Comparison of ENCODE assay signal across 9 mouse cellular contexts in genomic region chr5:24751305-24752174, GRCm38 (mm10). TPM values are rescaled to one million over a fixed set of nuclear protein-coding genes. Genes with fewer than 3 reads are reported as not detected.
DNase-seq lines count a peak whose midpoint lies in the region; ATAC-seq and TF ChIP-seq lines count a peak whose summit lies in the region.
"Had no signal": no experiment of that assay in that cellular context is flagged by ENCODE, and none has a peak within 500 bp of the region (broad histone marks: within the 10 kb centered on the region; RNA-seq: fewer than 3 reads in every experiment).

No protein-coding gene starts in this region.

- H3K36me3 ChIP-seq in C2C12 (ENCODE audit: control insufficient read depth, insufficient read depth): no peaks in the 10 kb centered on the region
- H3K36me3 ChIP-seq in embryonic facial prominence, embryonic 10.5 days (replicated peaks): no peaks in the 10 kb centered on the region
- H3K36me3 ChIP-seq in heart, embryonic 12.5 days: no peaks in the 10 kb centered on the region
- no peaks in the 10 kb centered on the region for H3K36me3 ChIP-seq in kidney, embryonic 14.5 days (ENCODE audit: control insufficient read depth, insufficient read depth, low read length)
- no peaks in the 10 kb centered on the region for H3K36me3 ChIP-seq in liver, embryonic 15.5 days (replicated peaks)

- no peak for TF ChIP-seq CTCF in C2C12 (IDR thresholded peaks at IDR 0.05; ENCODE audit: control insufficient read depth, insufficient read depth, insufficient read length)

- peak overlapping the region; percentile 85 for H3K4me2 ChIP-seq in heart, embryonic 12.5 days
- H3K4me2 ChIP-seq in kidney, embryonic 14.5 days (replicated peaks; ENCODE audit: low read depth, low read length): peak overlapping the region; percentile 49
- peak overlapping the region; percentile 88 for H3K4me2 ChIP-seq in liver, embryonic 15.5 days

- peak; percentile 73 for ATAC-seq in activated CD4-positive, CD25-positive, alpha-beta regulatory T cell, adult 4 months
- peak; percentile 69 for ATAC-seq in heart, embryonic 12.5 days (ENCODE audit: insufficient number of reproducible peaks, low FRiP score)
- ATAC-seq in kidney, embryonic 14.5 days (ENCODE audit: low FRiP score, low TSS enrichment): peak; percentile 77
- peak; percentile 40 for ATAC-seq in liver, embryonic 15.5 days (ENCODE audit: insufficient read depth)

- H3K27me3 ChIP-seq in C2C12 (ENCODE audit: control insufficient read depth, insufficient read depth, insufficient read length): no peaks in the 10 kb centered on the region
- no peaks in the 10 kb centered on the region for H3K27me3 ChIP-seq in embryonic facial prominence, embryonic 10.5 days (replicated peaks; ENCODE audit: low read depth, poor library complexity, severe bottlenecking)
- H3K27me3 ChIP-seq in heart, embryonic 12.5 days (replicated peaks): no peaks in the 10 kb centered on the region
- H3K27me3 ChIP-seq in kidney, embryonic 14.5 days (ENCODE audit: control insufficient read depth, insufficient read depth, low read length): no peaks in the 10 kb centered on the region
- H3K27me3 ChIP-seq in liver, embryonic 15.5 days: peaks cover 25% of the 10 kb centered on the region

- peaks cover 83% of the 10 kb centered on the region for H3K4me1 ChIP-seq in embryonic facial prominence, embryonic 10.5 days
- peaks cover 50% of the 10 kb centered on the region for H3K4me1 ChIP-seq in heart, embryonic 12.5 days (replicated peaks)
- H3K4me1 ChIP-seq in kidney, embryonic 14.5 days (ENCODE audit: control insufficient read depth, insufficient read depth, low read length): peaks cover 44% of the 10 kb centered on the region
- peaks cover 20% of the 10 kb centered on the region for H3K4me1 ChIP-seq in liver, embryonic 15.5 days (replicated peaks)

- 2% methylated on average over 25 of the region's 25 CpGs for WGBS in embryonic facial prominence, embryonic 10.5 days
- under 1% methylated on average over 25 of the region's 25 CpGs for WGBS in heart, embryonic 12.5 days
- WGBS in kidney, embryonic 14.5 days: 3% methylated on average over 25 of the region's 25 CpGs
- WGBS in liver, embryonic 15.5 days (ENCODE audit: insufficient replicate concordance): 3% methylated on average over 25 of the region's 25 CpGs

- H3K27ac ChIP-seq in embryonic facial prominence, embryonic 10.5 days (replicated peaks): peak overlapping the region; percentile 93
- peak overlapping the region; percentile 94 for H3K27ac ChIP-seq in heart, embryonic 12.5 days (ENCODE audit: poor library complexity, severe bottlenecking)
- H3K27ac ChIP-seq in kidney, embryonic 14.5 days (ENCODE audit: low read depth, low read length): peak overlapping the region; percentile 98
- peak overlapping the region; percentile 71 for H3K27ac ChIP-seq in liver, embryonic 15.5 days (replicated peaks)

- peak overlapping the region; percentile 6 for H3K4me3 ChIP-seq in C2C12 (ENCODE audit: insufficient read depth, poor library complexity, severe bottlenecking)
- H3K4me3 ChIP-seq in embryonic facial prominence, embryonic 10.5 days: peak overlapping the region; percentile 66
- peak overlapping the region; percentile 61 for H3K4me3 ChIP-seq in heart, embryonic 12.5 days
- H3K4me3 ChIP-seq in kidney, embryonic 14.5 days (ENCODE audit: low read length): peak overlapping the region; percentile 38
- peak overlapping the region; percentile 60 for H3K4me3 ChIP-seq in liver, embryonic 15.5 days (replicated peaks)

- H3K79me2 ChIP-seq in C2C12 (ENCODE audit: control insufficient read depth, insufficient read depth): no peaks in the 10 kb centered on the region

- no peaks in the 10 kb centered on the region for H3K9me3 ChIP-seq in embryonic facial prominence, embryonic 10.5 days
- no peaks in the 10 kb centered on the region for H3K9me3 ChIP-seq in heart, embryonic 12.5 days (replicated peaks)
- no peaks in the 10 kb centered on the region for H3K9me3 ChIP-seq in kidney, embryonic 14.5 days (ENCODE audit: control insufficient read depth, low read length)
- H3K9me3 ChIP-seq in liver, embryonic 15.5 days (replicated peaks): no peaks in the 10 kb centered on the region

- H3ac ChIP-seq in C2C12 (ENCODE audit: control insufficient read depth, insufficient read length, low read depth): peak overlapping the region; percentile 36

- peak overlapping the region; percentile 88 for H3K9ac ChIP-seq in heart, embryonic 12.5 days
- H3K9ac ChIP-seq in kidney, embryonic 14.5 days (ENCODE audit: low read depth, low read length): peak overlapping the region; percentile 71
- peak overlapping the region; percentile 50; the same call in 1 of the 2 replicates for H3K9ac ChIP-seq in liver, embryonic 15.5 days

- DNase-seq in embryonic facial prominence, embryonic 10.5 days (ENCODE audit: low spot score): peak; percentile 78
- DNase-seq in natural killer cell, adult 2 months (ENCODE audit: low spot score in 2 of 2): peak; percentile 32 to 35
- DNase-seq in thymus, postnatal 0 days (ENCODE audit: low spot score): peak; percentile 74

- H3K79me3 ChIP-seq in C2C12 (ENCODE audit: low read depth): no peaks in the 10 kb centered on the region

TF ChIP-seq in C2C12, 6 proteins besides CTCF, POLR2A, EP300 and RAD21:
- no peak for TF ChIP-seq MAX (IDR thresholded peaks at IDR 0.05)
- TF ChIP-seq MYOG (IDR thresholded peaks at IDR 0.05; ENCODE audit: control insufficient read depth, extremely low read depth, insufficient read length): no peak
- no peak for TF ChIP-seq USF1 (IDR thresholded peaks at IDR 0.05; ENCODE audit: low read depth)
- no peak for TF ChIP-seq MYOD1 (IDR thresholded peaks at IDR 0.05; ENCODE audit: control insufficient read depth, insufficient read length, low read depth)
- TF ChIP-seq FOSL1 (IDR thresholded peaks at IDR 0.05; ENCODE audit: insufficient read depth, low read length, poor library complexity, severe bottlenecking): no peak
- TF ChIP-seq CEBPB (IDR thresholded peaks at IDR 0.05; ENCODE audit: low read depth): no peak

RNA-seq across cellular contexts. Expression of gene Crygn, which starts 6.3 kb away (rescaled TPM):
- not detected for polyA plus RNA-seq in C2C12 (2012; fragmentation: generic; extraction: Trizol)
- polyA plus RNA-seq in activated CD4-positive, CD25-positive, alpha-beta regulatory T cell, adult 4 months (2017; shearing (Covaris generic)): 1 to 10 TPM in 1 of 2 experiments, not detected in 1; 6.8 TPM
- 0.40 and 1.8 TPM in 2 replicates for polyA plus RNA-seq in embryonic facial prominence, embryonic 10.5 days (2016; fragmentation: Nextera tagmentation; extraction: Ambion mirVana)
- 0.51 and 2.7 TPM in 2 replicates for polyA plus RNA-seq in heart, embryonic 12.5 days (2016; fragmentation: Nextera tagmentation; extraction: Ambion mirVana)
- polyA plus RNA-seq in kidney, embryonic 14.5 days (2014; fragmentation: Nextera tagmentation; extraction: Ambion mirVana): 1.7 and 2.6 TPM in 2 replicates
- not detected in 2 replicates for polyA plus RNA-seq in liver, embryonic 15.5 days (2015; fragmentation: Nextera tagmentation; extraction: Ambion mirVana)
- polyA plus RNA-seq in thymus, postnatal 0 days (2015; fragmentation: Nextera tagmentation; extraction: Ambion mirVana): 1.1 and 4.1 TPM in 2 replicates
- polyA plus RNA-seq: frontal cortex, adult 2 months had no signal

RNA-seq across cellular contexts. Expression of gene Wdr86, which starts 21.0 kb away (rescaled TPM):
- not detected for polyA plus RNA-seq in C2C12 (2012; fragmentation: generic; extraction: Trizol)
- polyA plus RNA-seq in activated CD4-positive, CD25-positive, alpha-beta regulatory T cell, adult 4 months (2017; shearing (Covaris generic)): under 1 TPM; 0.15 to 0.46 TPM
- polyA plus RNA-seq in embryonic facial prominence, embryonic 10.5 days (2016; fragmentation: Nextera tagmentation; extraction: Ambion mirVana): 51.1 and 58.6 TPM in 2 replicates
- polyA plus RNA-seq in heart, embryonic 12.5 days (2016; fragmentation: Nextera tagmentation; extraction: Ambion mirVana): 7.9 and 9.3 TPM in 2 replicates
- 36.1 and 37.0 TPM in 2 replicates for polyA plus RNA-seq in kidney, embryonic 14.5 days (2014; fragmentation: Nextera tagmentation; extraction: Ambion mirVana)
- polyA plus RNA-seq in liver, embryonic 15.5 days (2015; fragmentation: Nextera tagmentation; extraction: Ambion mirVana): 1.1 and 1.5 TPM in 2 replicates
- polyA plus RNA-seq in thymus, postnatal 0 days (2015; fragmentation: Nextera tagmentation; extraction: Ambion mirVana): 2.0 and 2.4 TPM in 2 replicates

Comparison
In these comparisons a context has a peak if more than half of its experiments do, and no peak if none do; other contexts are left out.
1. Peak in every context shown above with its lines: DNase-seq, ATAC-seq, H3K4me3 ChIP-seq and H3K27ac ChIP-seq.
2. H3K4me3 ChIP-seq: peak in every context shown above with its lines; median percentile 66 in embryonic facial prominence, embryonic 10.5 days; 61 in heart, embryonic 12.5 days; 60 in liver, embryonic 15.5 days; 38 in kidney, embryonic 14.5 days; 6 in C2C12.